Mouse (Mus musculus): Measurements from ENCODE around the gene Ccdc13.
A peak's percentile ranks its signal among the peaks of the same experiment; 100 is the strongest.

Gene Ccdc13

GRCm38 (mm10) chr9:121846526-121847118, 7.4 kb upstream of the Ccdc13 start:
- DNase-seq (ENCODE audit: low spot score): no peak

GRCm38 (mm10) chr9:121842914-121843313, 3.7 kb upstream of the Ccdc13 start:
- DNase-seq (ENCODE audit: low spot score): no peak

- no peak for DNase-seq (ENCODE audit: low spot score)
Observed at GRCm38 (mm10) chr9:121839622-121839965, 333 bp upstream of the Ccdc13 start.

- DNase-seq (ENCODE audit: low spot score): no peak
Observed at GRCm38 (mm10) chr9:121838008-121838407, 1.3 kb downstream of the Ccdc13 start.

- no peak for DNase-seq (ENCODE audit: low spot score)
Observed at GRCm38 (mm10) chr9:121833825-121834224, 5.4 kb downstream of the Ccdc13 start.

- peak; percentile 68 for DNase-seq (ENCODE audit: low spot score)
Observed at GRCm38 (mm10) chr9:121830956-121831293, 8.3 kb downstream of the Ccdc13 start.

- peak; percentile 18 for DNase-seq (ENCODE audit: low spot score)
Observed at GRCm38 (mm10) chr9:121830243-121830955, 8.9 kb downstream of the Ccdc13 start.

GRCm38 (mm10) chr9:121829270-121829992, 9.8 kb downstream of the Ccdc13 start:
- no peak for DNase-seq (ENCODE audit: low spot score)

- no peak for DNase-seq (ENCODE audit: low spot score)
Observed at GRCm38 (mm10) chr9:121828314-121828713, 10.9 kb downstream of the Ccdc13 start.

- no peak for DNase-seq (ENCODE audit: low spot score)
Observed at GRCm38 (mm10) chr9:121826356-121826755, 12.9 kb downstream of the Ccdc13 start.

- DNase-seq (ENCODE audit: low spot score): no peak
Observed at GRCm38 (mm10) chr9:121823991-121824390, 15.3 kb downstream of the Ccdc13 start.

- DNase-seq (ENCODE audit: low spot score): no peak
Observed at GRCm38 (mm10) chr9:121823051-121823450, 16.2 kb downstream of the Ccdc13 start.

GRCm38 (mm10) chr9:121822585-121822991, 16.7 kb downstream of the Ccdc13 start:
- DNase-seq (ENCODE audit: low spot score): no peak

- no peak for DNase-seq (ENCODE audit: low spot score)
Observed at GRCm38 (mm10) chr9:121820765-121821164, 18.5 kb downstream of the Ccdc13 start.

GRCm38 (mm10) chr9:121819771-121820471, 19.3 kb downstream of the Ccdc13 start:
- DNase-seq (ENCODE audit: low spot score): no peak

- no peak for DNase-seq (ENCODE audit: low spot score)
Observed at GRCm38 (mm10) chr9:121819073-121819770, 20.0 kb downstream of the Ccdc13 start.

GRCm38 (mm10) chr9:121815183-121815582, 24.1 kb downstream of the Ccdc13 start:
- no peak for DNase-seq (ENCODE audit: low spot score)

GRCm38 (mm10) chr9:121810081-121810821, 29.0 kb downstream of the Ccdc13 start:
- no peak for DNase-seq (ENCODE audit: low spot score)

- DNase-seq (ENCODE audit: low spot score): no peak
Observed at GRCm38 (mm10) chr9:121808511-121808910, 30.8 kb downstream of the Ccdc13 start.

GRCm38 (mm10) chr9:121807947-121808346, 31.3 kb downstream of the Ccdc13 start:
- DNase-seq (ENCODE audit: low spot score): no peak

GRCm38 (mm10) chr9:121807546-121807945, 31.7 kb downstream of the Ccdc13 start:
- DNase-seq (ENCODE audit: low spot score): no peak
